Mouse (Mus musculus) layer of hippocampus, adult 18-20 months (tissue): ENCODE measurements around the gene Ccnyl1. TPM values are rescaled to one million over a fixed set of nuclear protein-coding genes. Genes with fewer than 3 reads are reported as not detected.

Source experiments
- DNase-seq, 2 experiments: peaks; one replicate each; pipeline ENCODE4 v3.0.0; 2022; ENCODE audit warnings: low spot score in 2 of 2
- total RNA-seq, 2 experiments: library from RNA; stranded (reverse); gene quantifications; 2 replicates each; pipeline ENCODE4 v1.2.3; 2021

Ccnyl1 gene
- total RNA-seq, 2 experiments from 2014 or later, result 12.9 to 13.2 TPM

- DNase-seq, result no peak
These were observed 46.6 kb downstream of the Ccnyl1 start for GRCm38 (mm10) chr1:64736681-64737501.

- DNase-seq, result peak; percentile 54 to 75
These were observed 47.4 kb downstream of the Ccnyl1 start, which contains the start of gene Fzd5 for GRCm38 (mm10) chr1:64737502-64738179. Gene Fzd5, minus strand, starts transcription at chr1:64737751.

GRCm38 (mm10) chr1:64738180-64738555, 47.9 kb downstream of the Ccnyl1 start:
- DNase-seq, result no peak

GRCm38 (mm10) chr1:64738661-64739082, 48.4 kb downstream of the Ccnyl1 start:
- DNase-seq, result no peak

- DNase-seq, result no peak
These were observed 52.6 kb downstream of the Ccnyl1 start for GRCm38 (mm10) chr1:64742741-64743408.

- no peak for DNase-seq
These were observed 54.4 kb downstream of the Ccnyl1 start for GRCm38 (mm10) chr1:64744616-64745015.

GRCm38 (mm10) chr1:64753109-64753508, 62.9 kb downstream of the Ccnyl1 start:
- no peak for DNase-seq

GRCm38 (mm10) chr1:64753668-64754067, 63.4 kb downstream of the Ccnyl1 start:
- no peak for DNase-seq

GRCm38 (mm10) chr1:64754658-64755057, 64.4 kb downstream of the Ccnyl1 start:
- no peak for DNase-seq

GRCm38 (mm10) chr1:64755971-64756639, 65.8 kb downstream of the Ccnyl1 start:
- DNase-seq, result no peak

- DNase-seq, result no peak
These were observed 66.4 kb downstream of the Ccnyl1 start for GRCm38 (mm10) chr1:64756640-64757030.

GRCm38 (mm10) chr1:64757254-64757653, 67.0 kb downstream of the Ccnyl1 start:
- no peak for DNase-seq

GRCm38 (mm10) chr1:64757766-64758165, 67.5 kb downstream of the Ccnyl1 start:
- DNase-seq, result no peak

GRCm38 (mm10) chr1:64761646-64762045, 71.4 kb downstream of the Ccnyl1 start:
- DNase-seq, result no peak

- DNase-seq, result no peak
These were observed 79.9 kb downstream of the Ccnyl1 start for GRCm38 (mm10) chr1:64770169-64770568.

GRCm38 (mm10) chr1:64773305-64773704, 83.0 kb downstream of the Ccnyl1 start:
- no peak for DNase-seq

Other genes with a start within 250 kb of the Ccnyl1 start
- 10 to 100 TPM; 52.8 to 59.1 TPM for gene Creb1, start 157.8 kb upstream of the Ccnyl1 start, total RNA-seq
- gene Mettl21a, start 73.2 kb upstream of the Ccnyl1 start, total RNA-seq, result 10 to 100 TPM; 11.9 to 12.0 TPM
- gene Fzd5, start 47.3 kb downstream of the Ccnyl1 start, total RNA-seq, result 1 to 10 TPM; 1.0 to 1.3 TPM